Mouse (Mus musculus): ENCODE data around the gene Hmcn1. TPM values are rescaled to one million over a fixed set of nuclear protein-coding genes. Genes with fewer than 3 reads are reported as not detected.

Gene Hmcn1
- total and polyA plus RNA-seq, 2 experiments from 2014 or later: 1.2 to 2.5 TPM

DNA sequence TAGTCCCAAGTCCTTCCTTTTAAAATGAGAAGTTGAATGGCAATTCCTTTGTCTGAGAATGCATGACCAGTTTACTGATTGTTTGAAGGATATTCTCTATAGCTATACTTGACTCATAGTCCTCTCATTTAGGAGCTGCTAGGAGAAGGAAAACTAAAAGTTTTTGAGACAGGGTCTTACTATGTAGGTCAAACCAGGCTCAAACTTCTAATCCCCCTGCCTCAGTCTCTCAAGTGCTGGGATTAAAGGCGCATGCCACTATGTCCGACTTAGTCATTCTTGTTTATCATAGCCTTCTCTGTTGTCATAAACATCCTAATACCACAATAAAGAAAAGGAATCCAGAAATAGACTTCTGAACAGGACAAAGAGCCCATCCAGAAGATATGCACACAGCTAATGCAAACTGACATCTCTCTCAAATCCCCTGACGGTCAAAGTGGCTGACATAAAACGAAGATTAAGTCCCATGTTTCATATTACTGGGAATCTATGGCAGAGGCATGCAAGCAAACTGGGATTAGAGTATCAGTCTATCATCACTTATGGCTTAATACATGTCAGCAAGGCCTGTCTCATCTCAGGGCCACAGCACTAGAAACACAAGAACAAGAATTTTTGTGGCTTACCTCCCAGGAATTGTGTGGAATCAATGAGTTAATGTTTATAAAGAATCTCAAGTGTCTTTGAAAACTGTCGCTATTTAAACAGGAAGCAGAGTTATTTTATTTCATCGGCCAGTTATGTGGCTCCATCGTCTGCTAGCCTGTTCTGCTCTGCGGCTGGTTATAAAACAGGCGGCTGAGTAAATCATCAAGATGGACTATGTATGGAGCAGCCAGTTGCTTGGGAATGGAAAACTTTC, 188.8 kb downstream of the Hmcn1 start:
- no peak for TF ChIP-seq CTCF (IDR thresholded peaks at IDR 0.05)
- Histone ChIP-seq H3K4me1 (ENCODE audit: insufficient read depth, low read length) (no peaks in the 10 kb centered on the region), H3K36me3 (ENCODE audit: insufficient read depth, low read length) (no peaks in the 10 kb centered on the region), H3K4me2 (ENCODE audit: low read depth, low read length, poor library complexity, severe bottlenecking) (no peak overlapping the region), H3K27me3 (ENCODE audit: insufficient read depth, low read length) (no peaks in the 10 kb centered on the region), H3K4me3 (ENCODE audit: low read depth, low read length) (no peak overlapping the region), H3K9ac (replicated peaks; ENCODE audit: low read length, poor library complexity, severe bottlenecking) (no peak overlapping the region), H3K9me3 (ENCODE audit: low read length) (no peaks in the 10 kb centered on the region), H3K27ac (ENCODE audit: low read depth, low read length) (no peak overlapping the region)
- 56% methylated on average over 9 of the region's 9 CpGs for WGBS
- DNase-seq (ENCODE audit: low spot score) (no peak), ATAC-seq (ENCODE audit: low FRiP score) (no peak)

DNA sequence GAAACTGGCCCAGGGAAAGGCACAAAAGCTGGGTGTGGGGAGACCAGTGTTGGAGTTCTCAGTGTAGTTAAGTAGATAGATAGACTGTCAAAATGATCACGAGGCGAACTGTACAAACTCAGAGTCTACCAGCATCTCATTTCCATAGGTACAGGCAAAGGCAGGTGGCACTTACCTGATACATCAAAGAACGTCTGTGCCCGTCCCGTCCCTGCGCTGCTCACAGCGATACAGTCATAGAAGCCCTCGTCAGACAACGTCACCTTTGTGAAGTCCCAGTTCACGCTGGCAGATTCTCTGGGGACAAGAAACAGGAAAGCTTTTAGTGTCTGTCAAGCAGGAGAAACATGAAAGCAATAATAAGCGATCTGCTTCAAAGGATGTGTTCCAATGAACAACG, 190.6 kb downstream of the Hmcn1 start:
- Histone ChIP-seq H3K4me2 (ENCODE audit: low read depth, low read length, poor library complexity, severe bottlenecking) (no peak overlapping the region), H3K4me1 (ENCODE audit: insufficient read depth, low read length) (no peaks in the 10 kb centered on the region), H3K27ac (ENCODE audit: low read depth, low read length) (no peak overlapping the region), H3K27me3 (ENCODE audit: insufficient read depth, low read length) (no peaks in the 10 kb centered on the region), H3K9me3 (ENCODE audit: low read length) (no peaks in the 10 kb centered on the region), H3K9ac (replicated peaks; ENCODE audit: low read length, poor library complexity, severe bottlenecking) (no peak overlapping the region), H3K36me3 (ENCODE audit: insufficient read depth, low read length) (no peaks in the 10 kb centered on the region), H3K4me3 (ENCODE audit: low read depth, low read length) (no peak overlapping the region)
- 65% methylated on average over 12 of the region's 12 CpGs for WGBS
- TF ChIP-seq CTCF (IDR thresholded peaks at IDR 0.05): no peak
- DNase-seq (ENCODE audit: low spot score) (no peak), ATAC-seq (ENCODE audit: low FRiP score) (no peak)

DNA sequence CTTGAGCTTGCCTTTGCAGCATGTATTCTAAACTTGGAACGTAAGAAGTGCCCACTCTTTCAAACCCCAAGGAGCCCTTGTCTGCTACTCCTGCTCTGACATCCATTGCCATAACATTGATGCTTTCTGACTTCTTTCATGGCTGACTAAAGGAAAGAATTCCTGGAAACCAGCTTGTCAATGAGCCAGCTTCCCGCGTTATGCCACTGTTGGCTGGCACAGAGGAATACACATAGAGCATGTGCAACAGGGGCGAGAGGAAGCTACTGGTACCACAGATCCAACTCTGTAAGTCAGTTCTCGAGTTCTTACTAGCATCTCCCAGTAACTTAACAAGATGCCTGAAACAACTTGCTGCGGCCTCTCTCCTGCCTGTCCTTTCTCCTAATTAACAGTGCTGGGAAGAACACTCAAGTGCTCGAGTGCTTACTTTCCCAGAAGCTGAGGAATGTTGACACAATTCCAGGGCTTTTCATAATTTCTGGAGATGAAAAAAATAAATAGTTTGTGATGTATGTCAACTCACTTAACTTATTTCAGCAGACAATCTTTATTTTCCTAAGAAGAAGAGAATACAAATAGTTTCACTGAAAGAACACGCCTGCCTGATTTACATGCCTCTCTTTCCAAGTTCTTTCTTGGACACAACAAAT, 192.5 kb downstream of the Hmcn1 start:
- 82% methylated on average over 8 of the region's 8 CpGs for WGBS
- no peak overlapping the region for H3K9ac ChIP-seq (replicated peaks; ENCODE audit: low read length, poor library complexity, severe bottlenecking)
- H3K27me3 ChIP-seq (ENCODE audit: insufficient read depth, low read length): no peaks in the 10 kb centered on the region
- H3K36me3 ChIP-seq (ENCODE audit: insufficient read depth, low read length): no peaks in the 10 kb centered on the region
- H3K4me1 ChIP-seq (ENCODE audit: insufficient read depth, low read length): no peaks in the 10 kb centered on the region
- no peaks in the 10 kb centered on the region for H3K9me3 ChIP-seq (ENCODE audit: low read length)
- no peak overlapping the region for H3K4me3 ChIP-seq (ENCODE audit: low read depth, low read length)
- ATAC-seq (ENCODE audit: low FRiP score) (no peak), DNase-seq (ENCODE audit: low spot score) (no peak)
- no peak overlapping the region for H3K27ac ChIP-seq (ENCODE audit: low read depth, low read length)
- no peak for TF ChIP-seq CTCF (IDR thresholded peaks at IDR 0.05)
- no peak overlapping the region for H3K4me2 ChIP-seq (ENCODE audit: low read depth, low read length, poor library complexity, severe bottlenecking)

DNA sequence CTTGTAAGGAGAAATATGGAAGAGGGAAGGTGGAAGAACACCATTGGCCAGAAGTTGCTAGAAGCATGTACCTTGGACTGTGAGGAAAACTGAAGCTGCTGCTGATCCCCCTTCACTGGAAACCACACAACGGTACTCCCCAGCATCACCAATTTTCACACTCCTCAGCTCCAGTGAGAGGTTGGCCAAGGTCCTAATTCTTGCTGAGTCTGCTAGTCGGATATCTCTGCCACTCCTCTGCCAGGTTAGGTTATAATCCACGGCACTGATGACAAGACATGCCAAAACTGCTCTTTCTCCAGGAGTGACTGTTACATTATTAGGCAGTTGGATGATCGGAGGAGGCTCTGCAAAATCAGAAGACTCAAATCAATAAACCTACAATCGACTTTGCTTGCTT, 194.6 kb downstream of the Hmcn1 start:
- 94% methylated on average over 5 of the region's 5 CpGs for WGBS
- H3K36me3 ChIP-seq (ENCODE audit: insufficient read depth, low read length): no peaks in the 10 kb centered on the region

DNA sequence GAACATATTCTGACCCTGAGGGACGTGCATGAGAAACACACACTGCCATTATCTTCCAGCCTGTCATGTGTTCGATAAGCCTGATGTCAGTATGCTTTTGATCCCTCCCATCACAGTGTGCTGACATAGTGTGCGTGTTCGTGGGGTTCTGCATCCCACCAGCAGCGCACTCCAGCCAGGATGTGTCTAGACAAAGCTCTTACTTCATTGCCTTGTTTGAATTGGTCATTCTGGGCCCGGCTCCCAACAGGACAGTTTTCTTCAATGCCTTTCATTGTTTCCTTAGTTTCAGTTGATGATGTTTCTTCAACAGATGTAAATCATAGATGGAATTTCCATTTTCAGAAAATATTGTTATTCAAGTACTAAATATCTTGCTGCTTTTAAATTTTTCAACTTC, 206.5 kb downstream of the Hmcn1 start:
- no peak for TF ChIP-seq CTCF (IDR thresholded peaks at IDR 0.05)
- 78% methylated on average over 6 of the region's 6 CpGs for WGBS

More for the DNA sequence above, 194.6 kb downstream of the Hmcn1 start:
- H3K27me3 ChIP-seq (ENCODE audit: insufficient read depth, low read length): no peaks in the 10 kb centered on the region
- DNase-seq (ENCODE audit: low spot score) (no peak), ATAC-seq (ENCODE audit: low FRiP score) (no peak)
- H3K9ac ChIP-seq (replicated peaks; ENCODE audit: low read length, poor library complexity, severe bottlenecking): no peak overlapping the region
- no peak overlapping the region for H3K27ac ChIP-seq (ENCODE audit: low read depth, low read length)
- no peaks in the 10 kb centered on the region for H3K9me3 ChIP-seq (ENCODE audit: low read length)
- H3K4me2 ChIP-seq (ENCODE audit: low read depth, low read length, poor library complexity, severe bottlenecking): no peak overlapping the region
- H3K4me3 ChIP-seq (ENCODE audit: low read depth, low read length): no peak overlapping the region
- H3K4me1 ChIP-seq (ENCODE audit: insufficient read depth, low read length): no peaks in the 10 kb centered on the region
- TF ChIP-seq CTCF (IDR thresholded peaks at IDR 0.05): no peak

More for the DNA sequence above, 206.5 kb downstream of the Hmcn1 start:
- ATAC-seq (ENCODE audit: low FRiP score): no peak
- Histone ChIP-seq H3K9me3 (ENCODE audit: low read length) (no peaks in the 10 kb centered on the region), H3K9ac (replicated peaks; ENCODE audit: low read length, poor library complexity, severe bottlenecking) (no peak overlapping the region), H3K36me3 (ENCODE audit: insufficient read depth, low read length) (no peaks in the 10 kb centered on the region), H3K27me3 (ENCODE audit: insufficient read depth, low read length) (no peaks in the 10 kb centered on the region), H3K4me1 (ENCODE audit: insufficient read depth, low read length) (no peaks in the 10 kb centered on the region), H3K4me3 (ENCODE audit: low read depth, low read length) (no peak overlapping the region), H3K4me2 (ENCODE audit: low read depth, low read length, poor library complexity, severe bottlenecking) (no peak overlapping the region), H3K27ac (ENCODE audit: low read depth, low read length) (no peak overlapping the region)
- DNase-seq (ENCODE audit: low spot score): no peak
